Mouse (Mus musculus): ENCODE results near the gene Cwf19l1. TPM values are rescaled to one million over a fixed set of nuclear protein-coding genes. Genes with fewer than 3 reads are reported as not detected.

The Cwf19l1 gene
- total and polyA plus RNA-seq, 2 experiments from 2014 or later = 9.8 to 16.0 TPM

DNA sequence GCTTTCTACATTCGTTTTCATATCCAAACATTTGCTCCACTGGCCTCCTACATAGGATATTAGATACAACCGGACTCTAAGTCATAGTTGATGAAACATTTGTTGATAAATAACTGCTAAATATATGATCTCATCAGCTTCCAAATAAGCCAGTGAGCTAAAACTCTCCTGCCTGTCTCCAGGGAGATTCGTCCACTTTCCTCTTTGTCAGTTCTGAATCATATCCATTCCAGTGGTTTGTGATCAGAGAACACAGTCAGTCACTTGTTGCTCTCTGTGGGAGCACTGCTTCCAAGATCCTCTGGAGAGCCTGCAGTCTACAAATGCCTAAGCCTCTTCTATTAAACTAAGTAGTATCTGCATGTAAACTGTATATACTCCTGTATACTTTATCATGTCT lies 75.5 kb downstream of the Cwf19l1 start:
- ATAC-seq (ENCODE audit: insufficient read depth, low read depth) = no peak
- Histone ChIP-seq H3K36me3 (replicated peaks; ENCODE audit: control insufficient read depth, insufficient read depth, low read length) (peaks cover 39% of the 10 kb centered on the region), H3K9ac (replicated peaks; ENCODE audit: low read depth, low read length) (no peak overlapping the region), H3K4me2 (ENCODE audit: low read depth, low read length) (no peak overlapping the region), H3K27me3 (ENCODE audit: control insufficient read depth, insufficient read depth, low read length) (no peaks in the 10 kb centered on the region), H3K27ac (ENCODE audit: low read depth) (no peak overlapping the region), H3K9me3 (replicated peaks; ENCODE audit: control insufficient read depth, low read length) (no peaks in the 10 kb centered on the region), H3K4me1 (ENCODE audit: control insufficient read depth, insufficient read depth) (no peaks in the 10 kb centered on the region), H3K4me3 (ENCODE audit: low read depth, low read length) (no peak overlapping the region)
- DNase-seq (ENCODE audit: low spot score) = no peak
- 70% methylated on average over 3 of the region's 3 CpGs for WGBS
- TF ChIP-seq CTCF (IDR thresholded peaks at IDR 0.05; ENCODE audit: low read depth) = no peak
- no peak for TF ChIP-seq EP300 (IDR thresholded peaks at IDR 0.05; ENCODE audit: low read depth)

Other genes with a start within 250 kb of the Cwf19l1 start
- gene Dnmbp, start 195.7 kb downstream of the Cwf19l1 start, total RNA-seq (2014; rRNA removed; ENCODE audit: low replicate concordance) = 12.3 and 12.4 TPM in 2 replicates
- 5.8 and 6.0 TPM in 2 replicates for gene Dnmbp, start 195.7 kb downstream of the Cwf19l1 start, polyA plus RNA-seq (2015; fragmentation: Nextera tagmentation; extraction: Ambion mirVana)
- gene Cpn1, start 149.3 kb downstream of the Cwf19l1 start, total RNA-seq (2014; rRNA removed; ENCODE audit: low replicate concordance) = not detected in 2 replicates
- gene Cpn1, start 149.3 kb downstream of the Cwf19l1 start, polyA plus RNA-seq (2015; fragmentation: Nextera tagmentation; extraction: Ambion mirVana) = 0.12 and 0.15 TPM in 2 replicates
- not detected in 2 replicates for gene Cyp2c23, start 106.7 kb downstream of the Cwf19l1 start, total RNA-seq (2014; rRNA removed; ENCODE audit: low replicate concordance)
- gene Cyp2c23, start 106.7 kb downstream of the Cwf19l1 start, polyA plus RNA-seq (2015; fragmentation: Nextera tagmentation; extraction: Ambion mirVana) = not detected in 2 replicates
- gene Erlin1, start 66.1 kb downstream of the Cwf19l1 start, total RNA-seq (2014; rRNA removed; ENCODE audit: low replicate concordance) = 2.4 and 3.4 TPM in 2 replicates
- 6.1 and 7.0 TPM in 2 replicates for gene Erlin1, start 66.1 kb downstream of the Cwf19l1 start, polyA plus RNA-seq (2015; fragmentation: Nextera tagmentation; extraction: Ambion mirVana)
- 14.7 and 47.1 TPM in 2 replicates for gene Chuk, start 28.4 kb downstream of the Cwf19l1 start, total RNA-seq (2014; rRNA removed; ENCODE audit: low replicate concordance)
- gene Chuk, start 28.4 kb downstream of the Cwf19l1 start, polyA plus RNA-seq (2015; fragmentation: Nextera tagmentation; extraction: Ambion mirVana) = 19.3 TPM in 2 replicates
- 3.8 and 8.2 TPM in 2 replicates for gene Bloc1s2, start 10.6 kb upstream of the Cwf19l1 start, total RNA-seq (2014; rRNA removed; ENCODE audit: low replicate concordance)
- gene Bloc1s2, start 10.6 kb upstream of the Cwf19l1 start, polyA plus RNA-seq (2015; fragmentation: Nextera tagmentation; extraction: Ambion mirVana) = 43.4 and 49.7 TPM in 2 replicates
- not detected in 2 replicates for gene Pkd2l1, start 56.6 kb upstream of the Cwf19l1 start, total RNA-seq (2014; rRNA removed; ENCODE audit: low replicate concordance)
- not detected in 2 replicates for gene Pkd2l1, start 56.6 kb upstream of the Cwf19l1 start, polyA plus RNA-seq (2015; fragmentation: Nextera tagmentation; extraction: Ambion mirVana)
- gene Scd3, start 67.4 kb upstream of the Cwf19l1 start, total RNA-seq (2014; rRNA removed; ENCODE audit: low replicate concordance) = not detected in 2 replicates
- gene Scd3, start 67.4 kb upstream of the Cwf19l1 start, polyA plus RNA-seq (2015; fragmentation: Nextera tagmentation; extraction: Ambion mirVana) = 0.14 TPM in 1 of 2 replicates, not detected in the other
- gene Scd2, start 157.8 kb upstream of the Cwf19l1 start, total RNA-seq (2014; rRNA removed; ENCODE audit: low replicate concordance) = 307 and 374 TPM in 2 replicates
- gene Scd2, start 157.8 kb upstream of the Cwf19l1 start, polyA plus RNA-seq (2015; fragmentation: Nextera tagmentation; extraction: Ambion mirVana) = 47.5 and 61.2 TPM in 2 replicates
- 10.8 and 37.4 TPM in 2 replicates for gene Scd4, start 197.2 kb upstream of the Cwf19l1 start, total RNA-seq (2014; rRNA removed; ENCODE audit: low replicate concordance)
- gene Scd4, start 197.2 kb upstream of the Cwf19l1 start, polyA plus RNA-seq (2015; fragmentation: Nextera tagmentation; extraction: Ambion mirVana) = 30.8 and 38.2 TPM in 2 replicates

Data from heart, postnatal 0 days (tissue).